Mouse (Mus musculus) small intestine, adult 2 months (tissue): Measurements from ENCODE around the gene Rhou.

Source experiments
- CTCF ChIP-seq: fragments of 200-500 bp; IDR thresholded peaks from 2 replicates; pipeline ENCODE4 v1.5.1; 2012; ENCODE audit warnings: low read depth, mild to moderate bottlenecking, control low read depth, inconsistent platforms, low read length, moderate library complexity, mixed read lengths; ENCODE audit not compliant: insufficient replicate concordance, insufficient read length; ENCODE audit errors: extremely low read depth
- POLR2A ChIP-seq: fragments of 200-500 bp; IDR thresholded peaks from 2 replicates; pipeline ENCODE4 v1.6.1; 2012; ENCODE audit warnings: low read depth, mild to moderate bottlenecking, control low read depth, inconsistent platforms, low read length, moderate library complexity

- TF ChIP-seq CTCF = no peak
- no peak for TF ChIP-seq POLR2A
Observed at GRCm38 (mm10) chr8:123657826-123658225, 4.1 kb downstream of the Rhou start.
